Mouse (Mus musculus) liver, embryonic 12.5 days (tissue): ENCODE results near the gene Rxrg. TPM values are rescaled to one million over a fixed set of nuclear protein-coding genes. Genes with fewer than 3 reads are reported as not detected.
A peak's percentile ranks its signal among the peaks of the same experiment; 100 is the strongest.

ENCODE experiments used
- ATAC-seq: fragments of 200-750 bp; cut with Nextera tagmentation; 2 replicates; pipeline ENCODE4 v1.8.0; 2017; ENCODE audit warnings: moderate number of reproducible peaks, mild to moderate bottlenecking, moderate library complexity
- H3K27ac ChIP-seq: fragments of 300-500 bp; sonication (generic); 2 replicates; pipeline ENCODE4 v1.5.1; 2016; ENCODE audit warnings: mild to moderate bottlenecking
- H3K27me3 ChIP-seq: fragments of 300-500 bp; sonication (generic); replicated peaks from 2 replicates; pipeline ENCODE4 v1.6.1; 2016; ENCODE audit warnings: mild to moderate bottlenecking, moderate library complexity
- H3K36me3 ChIP-seq: fragments of 300-500 bp; sonication (generic); 2 replicates; pipeline ENCODE4 v1.6.1; 2016; ENCODE audit warnings: mild to moderate bottlenecking, moderate library complexity
- H3K4me1 ChIP-seq: fragments of 300-500 bp; sonication (generic); 2 replicates; pipeline ENCODE4 v1.6.1; 2016
- H3K4me2 ChIP-seq: fragments of 300-500 bp; sonication (generic); 2 replicates; pipeline ENCODE4 v1.6.1; 2016; ENCODE audit warnings: mild to moderate bottlenecking, moderate library complexity
- H3K4me3 ChIP-seq: fragments of 300-500 bp; sonication (generic); 2 replicates; pipeline ENCODE4 v1.5.1; 2016; ENCODE audit warnings: mild to moderate bottlenecking, moderate library complexity
- H3K9ac ChIP-seq: fragments of 300-500 bp; sonication (generic); 2 replicates; pipeline ENCODE4 v1.6.1; 2016; ENCODE audit warnings: mild to moderate bottlenecking, moderate library complexity
- H3K9me3 ChIP-seq: fragments of 300-500 bp; sonication (generic); replicated peaks from 2 replicates; pipeline ENCODE4 v1.6.1; 2016; ENCODE audit warnings: mild to moderate bottlenecking, moderate library complexity
- WGBS: fragments of 180-500 bp; shearing (Covaris S2); methylation state at CpG from one replicate; pipeline ENCODE4 v1.1.7; 2016; ENCODE audit not compliant: insufficient replicate concordance; 5-methylcytosine and 5-hydroxymethylcytosine counted together
- polyA plus RNA-seq: library from polyadenylated mRNA; unstranded; fragments of >200 nt; fragmentation: Nextera tagmentation; extraction: Ambion mirVana; gene quantifications from 2 replicates; pipeline ENCODE4 v1.2.1, GENCODE M21; 2016

The Rxrg gene
- polyA plus RNA-seq, 1 experiment from 2014 or later = 0.38 TPM

DNA sequence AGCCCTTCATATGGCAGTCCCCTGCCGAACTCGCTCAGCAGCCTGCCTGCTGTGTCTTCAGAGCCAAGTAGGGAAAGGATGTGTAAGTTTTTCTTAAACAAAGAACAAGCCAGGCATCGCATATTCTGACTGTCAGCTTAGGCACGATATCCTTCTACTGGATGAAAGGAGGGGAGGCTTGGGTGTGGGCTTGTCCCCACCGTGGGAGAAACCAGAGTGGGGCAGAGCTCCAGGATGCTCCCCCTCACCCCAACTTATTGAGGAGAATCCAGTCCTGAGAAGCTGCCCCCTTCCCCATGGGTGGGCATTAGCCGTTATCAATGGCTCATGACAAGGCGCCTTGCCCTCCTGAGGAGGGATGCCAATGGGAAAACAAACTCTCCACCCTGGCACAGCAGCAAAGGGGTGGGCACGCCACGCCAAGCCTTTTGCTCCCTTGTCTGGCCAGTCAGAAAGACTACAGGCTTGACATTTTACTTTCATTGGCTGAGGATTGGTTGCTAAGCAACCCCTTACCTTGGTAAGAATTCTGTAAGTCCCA, 10.1 kb downstream of the Rxrg start:
- no peak overlapping the region for H3K4me3 ChIP-seq
- H3K36me3 ChIP-seq = no peaks in the 10 kb centered on the region
- no peak overlapping the region for H3K9ac ChIP-seq
- H3K4me1 ChIP-seq = no peaks in the 10 kb centered on the region
- H3K9me3 ChIP-seq = no peaks in the 10 kb centered on the region
- no peak overlapping the region for H3K27ac ChIP-seq
- no peak overlapping the region for H3K4me2 ChIP-seq
- no peak for ATAC-seq
- 43% methylated on average over 9 of the region's 9 CpGs for WGBS
- 0 out of 2 replicates have a peak, but pooled peaks cover 6% of the 10 kb centered on the region for H3K27me3 ChIP-seq

DNA sequence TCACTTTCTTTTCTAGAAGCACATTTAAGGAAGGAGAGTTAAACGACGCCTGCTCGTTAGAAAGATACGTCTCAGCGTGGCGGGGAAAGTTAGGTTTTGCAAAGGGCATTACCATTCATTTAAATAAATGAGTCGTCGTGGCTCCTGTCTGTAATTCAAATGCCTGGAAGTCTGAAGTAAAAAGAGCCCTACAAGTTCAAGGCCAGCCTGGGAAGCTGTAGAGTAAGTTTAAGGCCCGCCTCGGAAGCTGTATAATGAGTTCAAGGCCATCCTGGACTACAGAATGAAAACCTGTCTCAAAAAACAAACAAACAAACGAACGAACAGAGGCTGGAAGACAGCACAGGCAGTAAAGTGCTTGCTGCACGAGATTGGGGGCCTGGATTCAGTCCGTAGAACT, 18.9 kb downstream of the Rxrg start:
- no peaks in the 10 kb centered on the region for H3K27me3 ChIP-seq
- H3K4me1 ChIP-seq = no peaks in the 10 kb centered on the region
- no peaks in the 10 kb centered on the region for H3K36me3 ChIP-seq
- no peak overlapping the region for H3K9ac ChIP-seq
- H3K9me3 ChIP-seq = no peaks in the 10 kb centered on the region
- whole genome bisulfite sequencing = 64% methylated on average over 14 of the region's 14 CpGs
- no peak for ATAC-seq
- no peak overlapping the region for H3K4me2 ChIP-seq
- no peak overlapping the region for H3K27ac ChIP-seq
- H3K4me3 ChIP-seq = no peak overlapping the region

DNA sequence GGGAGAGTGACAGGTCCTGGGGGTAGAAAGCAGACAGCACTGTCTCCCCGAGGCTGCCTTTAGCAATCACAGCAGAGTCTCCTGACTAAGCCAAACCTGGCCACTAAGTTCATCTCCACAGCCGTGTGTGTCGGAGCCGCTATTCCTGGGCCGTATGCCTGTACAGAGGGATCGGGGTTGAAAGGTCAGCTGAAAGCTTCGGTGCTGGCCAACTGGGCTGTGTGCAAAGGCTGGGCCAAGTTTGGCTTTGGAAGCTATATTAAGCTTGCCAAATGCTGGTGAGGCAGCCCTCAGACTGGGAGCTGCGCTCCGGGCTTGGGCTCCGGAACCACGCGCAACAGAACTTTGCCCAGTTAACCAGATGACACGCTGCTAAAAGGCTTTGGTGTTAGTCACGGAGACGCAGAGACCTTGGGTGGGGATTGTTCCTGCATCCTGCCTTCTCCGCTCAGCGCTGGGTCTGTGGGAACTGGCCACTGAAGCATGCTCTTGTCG, 19.9 kb downstream of the Rxrg start:
- H3K27me3 ChIP-seq = no peaks in the 10 kb centered on the region
- peak; percentile 42; the same call in 1 of the 2 replicates for ATAC-seq
- WGBS = 74% methylated on average over 18 of the region's 18 CpGs

DNA sequence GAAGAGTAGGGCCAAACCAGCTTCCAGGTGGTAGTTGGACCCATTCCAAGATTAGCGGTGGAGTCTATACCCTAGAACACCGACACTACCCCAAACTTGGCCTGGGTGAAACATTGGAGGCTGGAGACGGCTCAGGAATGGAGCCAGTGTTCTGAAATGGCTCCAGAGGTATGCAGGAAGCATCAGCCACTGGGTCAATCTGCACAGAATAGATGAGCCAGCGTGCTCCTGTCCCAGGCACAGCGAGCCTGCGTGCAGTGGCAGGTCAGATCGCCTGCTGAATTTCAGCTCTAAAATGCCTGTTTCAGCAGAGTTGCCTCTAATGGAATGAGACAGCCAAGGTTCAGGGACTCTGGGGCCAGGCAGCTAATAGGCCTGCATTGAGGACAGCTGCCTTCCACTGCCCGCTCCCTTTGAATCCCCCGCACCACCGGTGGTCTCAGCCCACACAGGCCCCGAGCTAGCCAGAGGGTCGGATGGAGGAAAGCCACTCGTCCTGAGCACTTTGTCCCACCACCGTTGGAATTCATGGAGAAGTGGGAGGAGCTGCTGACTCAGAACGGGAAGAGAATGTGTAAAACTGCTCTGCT, 22.1 kb downstream of the Rxrg start:
- H3K36me3 ChIP-seq = no peaks in the 10 kb centered on the region
- H3K4me1 ChIP-seq = no peaks in the 10 kb centered on the region
- H3K27me3 ChIP-seq = 0 out of 2 replicates have a peak, but pooled peaks cover 8% of the 10 kb centered on the region
- no peak overlapping the region for H3K4me3 ChIP-seq
- no peak for ATAC-seq
- 54% methylated on average over 15 of the region's 15 CpGs for WGBS
- no peak overlapping the region for H3K4me2 ChIP-seq
- no peak overlapping the region for H3K9ac ChIP-seq
- no peak overlapping the region for H3K27ac ChIP-seq
- no peaks in the 10 kb centered on the region for H3K9me3 ChIP-seq

More for the DNA sequence above, 19.9 kb downstream of the Rxrg start:
- Histone ChIP-seq H3K4me1 (no peaks in the 10 kb centered on the region), H3K9ac (no peak overlapping the region), H3K27ac (no peak overlapping the region), H3K9me3 (no peaks in the 10 kb centered on the region), H3K4me3 (no peak overlapping the region), H3K4me2 (no peak overlapping the region), H3K36me3 (no peaks in the 10 kb centered on the region)

DNA sequence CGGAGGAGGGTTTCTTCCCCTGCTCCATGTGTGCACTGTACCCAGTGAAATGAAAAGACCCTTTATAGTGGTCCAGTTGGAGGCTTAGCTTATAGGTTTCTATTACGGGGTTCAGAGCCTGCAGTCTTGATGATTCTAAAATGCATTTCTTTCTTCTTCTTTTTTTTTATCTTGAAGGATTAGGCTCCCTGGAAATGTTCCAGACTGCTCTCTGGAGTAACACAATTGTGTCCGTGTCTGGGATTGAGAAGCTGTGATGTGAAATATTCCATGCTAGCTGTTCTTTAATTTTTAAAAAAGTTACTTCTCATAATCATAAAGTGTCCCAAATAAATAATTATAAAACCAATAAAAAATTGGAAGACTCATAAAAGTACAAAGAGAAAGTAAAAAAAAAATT, 26.9 kb downstream of the Rxrg start:
- Histone ChIP-seq H3K4me1 (no peaks in the 10 kb centered on the region), H3K36me3 (no peaks in the 10 kb centered on the region), H3K27ac (no peak overlapping the region), H3K27me3 (0 out of 2 replicates have a peak, but pooled peaks cover 10% of the 10 kb centered on the region), H3K4me3 (no peak overlapping the region), H3K4me2 (no peak overlapping the region), H3K9ac (no peak overlapping the region), H3K9me3 (no peaks in the 10 kb centered on the region)
- ATAC-seq = no peak
- WGBS = 55% methylated on average over 3 of the region's 3 CpGs

DNA sequence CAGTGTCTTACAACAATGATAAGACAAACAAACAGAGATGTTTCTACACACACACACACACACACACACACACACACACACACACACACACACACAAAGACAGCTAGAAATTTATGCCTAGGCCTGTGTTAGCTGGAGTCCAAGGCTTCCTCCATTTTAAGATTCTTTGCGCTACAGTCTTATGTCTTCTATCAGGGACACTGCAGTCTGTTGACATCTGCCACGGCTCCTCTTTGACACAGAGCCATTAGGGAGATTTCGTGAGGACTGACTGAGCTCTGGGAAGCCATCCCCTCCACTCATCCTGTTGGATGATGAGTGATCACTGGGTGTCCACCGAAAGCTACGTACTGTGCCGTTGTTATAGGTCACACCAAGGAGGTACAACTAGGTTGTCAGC, 33.6 kb downstream of the Rxrg start:
- Histone ChIP-seq H3K9ac (no peak overlapping the region), H3K27ac (no peak overlapping the region), H3K4me1 (no peaks in the 10 kb centered on the region), H3K9me3 (no peaks in the 10 kb centered on the region), H3K36me3 (no peaks in the 10 kb centered on the region), H3K4me3 (no peak overlapping the region), H3K4me2 (no peak overlapping the region), H3K27me3 (0 out of 2 replicates have a peak, but pooled peaks cover 6% of the 10 kb centered on the region)
- no peak for ATAC-seq
- WGBS = 69% methylated on average over 6 of the region's 6 CpGs

DNA sequence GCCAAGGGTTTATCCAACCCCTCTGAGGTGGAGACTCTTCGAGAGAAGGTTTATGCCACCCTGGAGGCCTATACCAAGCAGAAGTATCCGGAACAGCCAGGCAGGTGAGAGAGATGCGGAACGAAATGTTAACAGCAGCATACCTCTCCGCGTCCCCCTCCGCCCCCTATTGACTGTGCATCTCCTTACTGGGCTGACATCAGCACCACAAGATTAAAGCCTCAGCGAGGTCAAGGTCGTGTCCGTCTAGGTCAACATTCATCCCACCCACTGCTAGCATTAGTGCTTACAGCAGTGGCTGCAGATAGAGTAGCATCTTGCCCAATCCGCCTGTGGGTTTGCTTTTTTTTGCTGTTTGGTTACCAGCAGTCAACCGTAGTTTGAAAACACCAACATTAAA, 37.5 kb downstream of the Rxrg start:
- H3K36me3 ChIP-seq = no peaks in the 10 kb centered on the region
- no peaks in the 10 kb centered on the region for H3K4me1 ChIP-seq
- H3K9ac ChIP-seq = no peak overlapping the region
- H3K27ac ChIP-seq = no peak overlapping the region
- peaks cover 11% of the 10 kb centered on the region; the same call in 1 of the 2 replicates for H3K27me3 ChIP-seq
- no peak overlapping the region for H3K4me2 ChIP-seq
- no peak for ATAC-seq
- no peak overlapping the region for H3K4me3 ChIP-seq
- no peaks in the 10 kb centered on the region for H3K9me3 ChIP-seq
- WGBS = 46% methylated on average over 12 of the region's 12 CpGs

DNA sequence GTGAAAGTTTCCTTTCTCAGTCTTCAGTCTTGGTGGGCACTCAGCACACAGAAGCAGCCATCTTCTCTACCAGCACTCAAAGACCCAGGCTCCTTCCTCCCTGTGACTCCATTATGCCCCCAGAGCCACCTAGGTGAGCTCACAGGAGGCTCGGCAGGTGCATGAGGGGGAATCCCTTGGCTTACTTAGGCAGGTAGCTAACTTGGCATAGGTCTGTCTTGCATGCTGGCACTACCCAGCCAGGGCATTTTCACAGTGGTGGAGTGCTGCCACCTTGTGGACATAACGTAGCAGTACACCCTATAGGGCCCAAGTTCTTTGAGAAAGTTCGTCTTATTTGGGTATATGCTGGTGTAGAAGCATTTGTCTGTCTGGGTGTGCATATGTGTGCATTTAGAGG, 38.8 kb downstream of the Rxrg start:
- no peaks in the 10 kb centered on the region for H3K36me3 ChIP-seq
- H3K27ac ChIP-seq = no peak overlapping the region
- no peaks in the 10 kb centered on the region for H3K4me1 ChIP-seq
- no peak for ATAC-seq
- no peak overlapping the region for H3K4me2 ChIP-seq
- H3K9ac ChIP-seq = no peak overlapping the region
- H3K9me3 ChIP-seq = no peaks in the 10 kb centered on the region
- no peak overlapping the region for H3K4me3 ChIP-seq
- H3K27me3 ChIP-seq = peaks cover 12% of the 10 kb centered on the region
- 12% methylated on average over 3 of the region's 3 CpGs for WGBS

DNA sequence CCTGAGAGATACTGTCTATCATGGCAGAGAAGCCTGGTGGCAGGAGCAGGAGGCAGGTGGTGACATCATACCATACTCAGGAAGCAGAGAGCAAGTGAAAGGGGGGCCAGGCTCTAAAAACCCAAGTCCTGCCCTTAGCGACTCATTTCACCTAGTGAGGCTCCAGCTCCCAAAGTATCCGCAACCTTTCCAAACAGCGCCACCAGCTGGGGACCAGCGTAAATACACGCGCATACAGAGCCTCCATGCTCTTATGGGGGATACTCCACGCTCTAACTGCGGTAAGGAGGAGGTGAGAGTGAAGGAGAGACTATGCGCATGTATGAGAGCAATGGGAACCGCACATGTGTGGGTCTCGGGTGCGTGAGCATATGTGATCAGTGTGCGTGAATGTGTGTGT, 39.9 kb downstream of the Rxrg start:
- Histone ChIP-seq H3K4me3 (no peak overlapping the region), H3K9ac (no peak overlapping the region), H3K27me3 (peaks cover 22% of the 10 kb centered on the region), H3K36me3 (no peaks in the 10 kb centered on the region), H3K27ac (no peak overlapping the region), H3K4me1 (no peaks in the 10 kb centered on the region), H3K4me2 (no peak overlapping the region), H3K9me3 (no peaks in the 10 kb centered on the region)
- WGBS = 23% methylated on average over 13 of the region's 13 CpGs
- no peak for ATAC-seq

DNA sequence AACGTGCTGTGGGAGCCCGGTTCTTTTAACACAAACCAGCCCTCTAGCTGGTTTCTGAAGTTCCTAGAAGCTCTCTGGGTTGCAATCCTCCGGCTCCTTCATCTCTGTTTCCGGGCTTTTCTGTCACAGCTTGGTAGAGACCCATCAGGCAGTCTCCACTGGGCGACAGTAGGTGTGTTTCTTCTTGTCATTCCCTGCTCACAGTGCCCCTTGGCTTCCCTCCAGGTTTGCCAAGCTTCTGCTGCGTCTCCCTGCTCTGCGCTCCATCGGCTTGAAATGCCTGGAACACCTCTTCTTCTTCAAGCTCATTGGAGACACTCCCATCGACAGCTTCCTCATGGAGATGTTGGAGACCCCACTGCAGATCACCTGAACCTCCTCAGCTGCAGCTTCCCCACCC, 40.7 kb downstream of the Rxrg start:
- 66% methylated on average over 9 of the region's 9 CpGs for WGBS
- H3K4me2 ChIP-seq = no peak overlapping the region

DNA sequence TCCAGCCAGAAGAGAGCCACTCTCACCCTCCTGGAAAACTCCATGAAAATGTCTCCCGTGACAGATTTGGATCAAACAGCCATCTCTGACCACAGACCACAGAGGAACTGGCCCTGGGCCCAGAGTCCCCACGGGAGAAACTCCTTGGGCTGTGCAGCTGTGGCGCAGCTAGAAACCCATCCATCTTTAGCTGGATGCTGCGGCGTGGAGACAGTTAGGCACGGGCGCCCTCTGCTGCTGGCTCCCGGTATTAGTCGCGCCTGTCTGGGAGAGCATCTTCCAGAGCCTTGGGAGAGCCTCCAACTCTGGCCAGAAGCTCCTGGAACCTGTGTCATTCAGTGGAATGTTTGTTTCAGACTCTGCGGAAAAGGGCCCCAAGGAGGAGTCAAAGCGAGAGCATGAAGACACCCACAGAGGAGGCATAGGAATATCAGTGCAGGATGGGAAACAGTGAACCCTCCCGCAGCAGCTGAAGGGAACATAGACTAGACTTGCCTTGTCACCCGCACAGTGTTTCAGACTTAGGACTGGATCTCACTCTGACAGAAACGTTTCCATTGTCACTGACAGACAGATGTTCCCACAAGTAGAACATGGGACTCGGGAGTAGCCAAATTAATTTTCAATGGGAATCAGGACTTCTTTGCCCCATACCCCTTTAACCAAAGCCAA, 46.8 kb downstream of the Rxrg start:
- H3K9ac ChIP-seq = no peak overlapping the region
- no peak for ATAC-seq
- no peaks in the 10 kb centered on the region for H3K36me3 ChIP-seq
- 16% methylated on average over 16 of the region's 16 CpGs for WGBS
- no peak overlapping the region for H3K4me3 ChIP-seq
- H3K27me3 ChIP-seq = peaks cover 30% of the 10 kb centered on the region
- no peaks in the 10 kb centered on the region for H3K4me1 ChIP-seq
- H3K27ac ChIP-seq = no peak overlapping the region
- no peaks in the 10 kb centered on the region for H3K9me3 ChIP-seq
- no peak overlapping the region for H3K4me2 ChIP-seq

More for the DNA sequence above, 40.7 kb downstream of the Rxrg start:
- no peak overlapping the region for H3K4me3 ChIP-seq
- H3K9ac ChIP-seq = no peak overlapping the region
- H3K4me1 ChIP-seq = no peaks in the 10 kb centered on the region
- no peak overlapping the region for H3K27ac ChIP-seq
- H3K27me3 ChIP-seq = peaks cover 31% of the 10 kb centered on the region
- no peak for ATAC-seq
- H3K9me3 ChIP-seq = no peaks in the 10 kb centered on the region
- no peaks in the 10 kb centered on the region for H3K36me3 ChIP-seq

DNA sequence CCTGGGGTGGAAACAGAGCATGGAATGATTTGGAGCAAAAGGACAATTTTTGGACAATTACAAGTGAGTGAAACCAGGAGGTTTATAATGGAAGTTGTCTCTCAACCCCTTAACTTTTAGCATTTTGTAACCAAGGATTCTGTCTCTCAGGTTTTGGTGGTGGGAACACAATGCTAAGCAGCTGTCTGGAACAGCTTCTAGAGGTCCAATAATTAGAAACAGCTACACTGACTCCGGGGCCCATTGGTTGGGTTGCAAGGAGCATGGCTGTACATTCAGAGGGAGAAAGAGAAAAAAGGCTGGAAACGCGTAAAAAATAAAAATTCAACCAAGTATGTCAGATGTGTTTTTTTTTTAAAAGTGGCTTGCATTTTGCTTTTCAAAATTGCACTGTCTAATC, 50.5 kb downstream of the Rxrg start:
- no peak overlapping the region for H3K9ac ChIP-seq
- peaks cover 12% of the 10 kb centered on the region; the same call in 1 of the 2 replicates for H3K27me3 ChIP-seq
- H3K4me3 ChIP-seq = no peak overlapping the region
- 78% methylated on average over 3 of the region's 3 CpGs for WGBS
- ATAC-seq = no peak
- no peaks in the 10 kb centered on the region for H3K9me3 ChIP-seq
- no peaks in the 10 kb centered on the region for H3K36me3 ChIP-seq
- H3K4me2 ChIP-seq = no peak overlapping the region
- no peak overlapping the region for H3K27ac ChIP-seq
- H3K4me1 ChIP-seq = no peaks in the 10 kb centered on the region
